Mouse (Mus musculus) skeletal muscle tissue, adult 2 months (tissue): ENCODE data around the gene Nfkb1.

Experiments
- DNase-seq: peaks from one replicate; pipeline ENCODE4 v3.0.0-alpha.2; 2012; ENCODE audit warnings: low read depth, low spot score

Gene Nfkb1

DNA sequence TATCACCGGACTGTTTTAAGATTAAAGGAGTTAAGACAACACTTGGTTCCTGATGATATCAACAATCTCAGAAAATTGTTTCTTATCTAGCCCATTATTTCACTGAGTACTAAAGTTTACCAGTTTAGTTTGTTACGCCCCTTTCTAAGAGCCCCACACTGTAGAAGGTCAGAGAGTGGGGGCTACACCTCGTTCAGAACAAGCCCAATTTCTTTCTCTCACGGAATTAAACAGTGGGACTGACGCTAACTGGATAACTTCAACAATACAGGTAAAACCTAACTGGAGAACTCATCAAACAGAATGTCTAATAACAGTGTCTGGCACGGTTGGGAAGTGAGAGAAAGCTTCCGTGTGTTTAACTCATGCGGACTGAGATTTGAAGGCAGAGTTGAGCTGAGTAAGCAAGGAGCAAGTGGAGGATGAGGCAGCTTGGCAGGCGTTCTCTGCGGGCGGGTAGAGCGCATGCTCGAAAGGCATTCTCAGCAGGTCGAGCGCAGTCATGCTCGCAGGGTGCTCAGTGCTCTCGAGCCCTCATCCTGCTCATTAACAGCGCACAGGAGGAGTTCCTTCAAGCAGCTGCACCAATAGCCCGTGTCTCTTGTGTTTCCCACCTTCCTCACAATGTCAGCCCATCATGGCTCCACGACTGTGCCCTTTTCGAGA lies 60.8 kb downstream of the Nfkb1 start:
- no peak for DNase-seq

DNA sequence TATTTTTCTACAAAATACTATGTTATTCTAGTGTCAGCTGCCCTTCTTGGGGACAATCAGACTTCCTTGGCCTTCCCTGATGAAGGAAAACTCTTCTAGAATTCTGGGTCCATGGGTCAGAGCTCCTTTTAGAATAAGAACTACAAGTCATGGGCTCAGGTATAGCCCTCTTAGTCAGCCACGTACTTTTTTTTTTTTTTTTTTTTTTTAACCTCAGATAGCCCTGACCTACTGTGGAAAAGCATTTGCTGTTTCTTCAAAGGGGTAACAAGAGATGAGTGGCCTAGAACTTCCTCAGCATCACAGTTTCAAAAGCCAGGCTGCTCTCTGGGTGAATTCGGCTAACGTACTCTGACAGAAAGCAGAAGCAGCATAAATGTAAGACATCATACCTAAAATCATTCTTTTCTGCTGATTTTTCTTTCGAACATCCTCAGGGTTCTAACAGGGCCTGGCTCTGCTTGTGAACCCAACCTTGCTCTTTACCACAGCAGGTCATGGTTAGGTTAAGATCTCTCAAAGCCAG lies 61.5 kb downstream of the Nfkb1 start:
- DNase-seq = no peak

- DNase-seq = no peak
These were observed 62.6 kb downstream of the Nfkb1 start for GRCm38 (mm10) chr3:135628706-135629169.

GRCm38 (mm10) chr3:135628000-135628705 lies 63.2 kb downstream of the Nfkb1 start:
- DNase-seq = no peak

- DNase-seq = no peak
These were observed 66.1 kb downstream of the Nfkb1 start for GRCm38 (mm10) chr3:135625290-135625689.

GRCm38 (mm10) chr3:135616730-135617129 lies 74.6 kb downstream of the Nfkb1 start:
- no peak for DNase-seq

GRCm38 (mm10) chr3:135614376-135614775 lies 77.0 kb downstream of the Nfkb1 start:
- no peak for DNase-seq

DNA sequence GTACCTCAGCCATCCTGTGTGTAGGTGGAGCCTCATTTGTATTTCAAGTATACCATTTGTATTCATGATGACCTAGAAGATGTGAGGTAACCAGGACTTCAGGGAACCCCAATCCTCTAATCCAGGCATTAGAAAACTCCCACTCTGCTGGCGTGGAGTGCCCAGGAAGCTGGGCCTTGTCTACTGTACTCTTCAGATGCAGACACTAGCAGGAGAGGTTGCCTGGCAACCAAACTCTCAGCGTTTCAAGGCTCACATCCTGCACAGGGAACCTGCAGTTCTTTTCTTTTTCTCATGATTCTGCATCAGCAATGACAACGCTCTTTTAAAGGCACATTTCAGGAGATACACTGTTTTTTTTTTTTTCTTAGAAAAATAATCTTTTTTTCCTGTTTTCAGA lies 81.1 kb downstream of the Nfkb1 start:
- no peak for DNase-seq

DNA sequence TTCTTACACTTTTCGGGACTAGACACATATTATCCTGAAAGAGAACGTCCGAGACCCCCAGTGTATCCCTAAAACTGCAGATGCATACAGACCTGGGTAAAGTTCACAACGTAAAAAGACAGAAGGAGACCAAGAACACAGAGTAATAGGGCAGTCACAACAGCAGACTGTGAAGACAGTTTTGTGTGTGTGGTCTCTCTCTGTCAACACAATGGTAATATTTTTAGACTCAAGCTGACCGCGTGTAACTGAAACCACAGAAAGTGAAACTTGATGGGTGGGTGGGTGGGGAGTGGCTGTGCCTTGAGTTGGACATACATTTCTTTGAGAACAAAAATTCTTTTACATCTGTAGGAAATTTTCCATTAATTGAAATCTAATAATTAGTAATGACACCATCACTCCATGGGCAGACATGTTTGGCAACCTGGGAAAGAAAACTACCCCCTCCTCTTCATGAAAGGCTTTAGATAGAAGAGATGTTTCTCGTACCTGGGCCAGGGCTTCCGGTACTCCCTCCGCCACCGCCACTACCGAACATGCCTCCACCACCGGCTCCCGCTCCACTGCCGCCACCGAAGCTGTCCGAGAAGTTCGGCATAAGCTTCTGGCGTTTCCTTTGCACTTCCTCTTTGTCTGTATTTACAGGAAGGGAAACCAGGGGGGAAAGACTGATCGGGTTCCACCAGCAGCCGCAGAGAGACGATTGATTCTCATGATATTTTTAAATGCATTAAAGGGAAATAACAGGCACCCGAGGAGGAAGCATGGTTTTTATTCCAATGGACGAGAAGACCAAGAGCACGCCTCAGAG lies 83.5 kb downstream of the Nfkb1 start:
- peak; percentile 31 for DNase-seq

- DNase-seq = no peak
These were observed 84.3 kb downstream of the Nfkb1 start for GRCm38 (mm10) chr3:135607021-135607420.

DNA sequence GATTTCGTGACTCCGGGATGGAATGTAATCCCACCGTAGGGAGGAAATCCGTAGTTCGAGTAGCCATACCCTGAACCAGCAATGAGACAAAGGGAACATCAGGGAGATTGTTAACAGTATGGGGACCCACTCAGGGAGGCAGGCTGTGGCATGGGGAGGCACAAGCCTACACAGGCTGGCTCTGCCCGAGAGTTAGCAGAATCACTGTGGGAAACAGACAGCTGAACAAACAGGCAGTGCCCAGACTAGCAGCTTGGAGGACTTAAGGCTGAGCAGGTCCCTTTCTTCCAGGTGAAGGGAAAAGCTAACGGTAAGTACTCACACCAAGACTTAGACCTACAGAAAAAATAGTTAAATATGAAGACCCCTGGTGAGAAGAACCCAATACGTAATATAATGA lies 84.8 kb downstream of the Nfkb1 start:
- DNase-seq = no peak

DNA sequence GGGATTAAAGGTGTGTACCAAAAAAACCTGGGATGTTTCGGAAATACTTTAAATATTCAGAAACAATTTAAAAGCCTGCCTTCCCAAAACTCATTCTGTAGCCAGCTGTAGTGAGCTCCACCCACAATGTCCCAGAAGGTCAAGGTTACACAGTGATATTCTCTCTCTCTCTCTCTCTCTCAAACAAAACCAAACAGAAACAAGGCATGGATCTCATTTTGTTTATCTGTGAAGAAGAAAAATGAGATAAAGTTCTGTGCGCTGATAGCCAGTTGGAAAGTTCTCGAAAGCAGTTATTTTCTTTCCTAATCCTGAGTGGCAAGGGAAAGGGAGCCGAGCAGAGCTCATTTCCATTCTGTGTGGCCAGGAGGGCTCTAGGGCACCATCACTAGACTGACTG lies 85.9 kb downstream of the Nfkb1 start:
- DNase-seq = no peak

GRCm38 (mm10) chr3:135604626-135605417 lies 86.5 kb downstream of the Nfkb1 start:
- no peak for DNase-seq

DNA sequence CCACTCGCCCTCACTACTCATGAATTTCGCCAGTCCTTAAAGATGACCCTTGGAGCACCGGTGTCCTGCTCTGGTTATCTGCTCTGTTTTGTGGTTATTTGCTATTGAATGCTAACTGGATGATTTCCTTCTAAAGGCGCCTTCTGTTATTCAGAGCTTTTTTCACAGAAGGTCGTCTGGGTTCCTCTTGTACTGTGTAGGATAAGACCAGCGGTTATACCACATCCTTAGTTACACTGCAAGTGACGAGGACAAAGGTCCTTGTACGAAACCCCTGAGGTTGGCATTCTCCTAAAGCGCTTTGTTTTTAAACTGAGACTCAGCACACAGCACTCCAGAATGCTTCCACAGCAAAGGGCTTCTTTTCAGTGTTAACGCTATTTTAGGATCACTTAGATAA lies 88.6 kb downstream of the Nfkb1 start:
- no peak for DNase-seq

GRCm38 (mm10) chr3:135598355-135598754 lies 93.0 kb downstream of the Nfkb1 start:
- DNase-seq = no peak

DNA sequence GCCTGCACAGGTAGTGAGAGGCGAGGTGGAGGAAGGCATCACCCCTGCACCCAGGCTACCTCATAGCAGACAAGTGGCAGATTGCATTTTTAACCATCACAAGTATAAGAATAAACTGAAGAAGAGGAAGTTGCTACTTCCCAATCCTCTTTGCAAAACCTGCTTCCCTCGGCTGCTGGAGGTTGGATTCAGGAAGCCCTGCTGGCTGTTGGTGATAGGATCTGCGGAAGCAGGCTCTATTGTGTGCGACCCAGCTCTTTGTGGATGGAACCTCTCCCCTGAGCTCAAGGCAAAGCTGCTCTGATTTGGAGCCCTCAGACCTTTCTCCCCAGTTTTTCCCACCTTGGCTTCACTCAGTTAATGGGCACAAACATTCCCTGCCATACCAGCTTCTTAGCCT lies 94.3 kb downstream of the Nfkb1 start:
- no peak for DNase-seq

GRCm38 (mm10) chr3:135594238-135594917 lies 97.0 kb downstream of the Nfkb1 start:
- no peak for DNase-seq

GRCm38 (mm10) chr3:135592011-135592410 lies 99.3 kb downstream of the Nfkb1 start:
- no peak for DNase-seq

DNA sequence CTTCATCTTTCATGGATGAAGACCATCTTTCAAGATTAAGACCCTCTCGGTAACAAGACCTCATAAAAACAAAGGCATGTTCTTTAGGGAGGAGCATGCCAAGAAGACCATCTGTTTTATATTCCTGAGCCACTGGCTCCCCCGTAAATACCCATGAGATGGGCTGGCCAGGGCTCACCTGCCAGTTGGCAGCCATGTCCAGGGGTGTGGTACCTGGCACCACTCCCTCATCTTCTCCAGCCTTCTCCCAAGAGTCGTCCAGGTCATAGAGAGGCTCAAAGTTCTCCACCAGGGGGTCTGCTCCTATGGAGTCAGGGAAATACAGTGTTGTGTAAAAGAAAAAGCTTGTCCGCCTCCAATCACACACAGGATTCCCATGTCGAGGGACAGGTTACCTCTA lies 100.0 kb downstream of the Nfkb1 start:
- no peak for DNase-seq

DNA sequence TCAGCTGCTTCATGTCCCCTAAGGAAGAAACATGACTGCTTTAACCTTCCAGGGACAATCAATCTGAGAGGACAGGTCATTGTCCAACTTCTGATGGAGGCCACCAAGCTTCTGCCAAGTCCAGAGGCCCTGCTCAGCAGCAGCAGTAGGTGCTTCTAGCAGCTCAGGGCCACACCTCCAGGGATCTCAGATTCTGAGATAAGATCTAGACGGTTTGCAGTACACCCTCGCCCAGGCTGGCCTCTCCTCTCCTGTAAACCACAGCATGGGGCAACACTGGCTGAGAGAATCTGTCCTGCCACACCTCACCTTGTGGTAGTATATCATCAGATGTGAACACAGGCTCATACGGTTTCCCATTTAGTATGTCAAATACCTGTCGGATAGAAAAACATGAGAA lies 100.9 kb downstream of the Nfkb1 start:
- no peak for DNase-seq

DNA sequence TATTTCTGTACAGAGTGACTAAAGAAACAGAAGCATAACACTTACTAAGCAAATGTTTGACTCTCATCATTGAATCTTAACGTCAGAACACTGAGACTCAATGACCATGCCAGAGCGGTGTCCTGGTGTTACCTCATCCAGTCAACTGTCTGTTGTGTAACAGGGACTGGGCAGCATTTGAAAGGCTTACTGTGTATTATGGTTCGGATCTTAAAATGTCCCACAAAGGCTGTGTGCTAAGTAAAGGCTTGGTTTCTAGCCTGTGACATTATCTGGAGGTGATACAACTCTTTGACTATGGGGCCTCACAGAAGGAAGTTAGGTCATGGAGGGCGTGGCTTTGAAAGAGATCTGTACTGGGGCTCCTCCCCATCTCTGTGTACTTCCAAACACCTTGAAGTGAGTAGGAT lies 104.9 kb downstream of the Nfkb1 start:
- DNase-seq = peak; percentile 71
